Mouse (Mus musculus): Measurements from ENCODE around the gene Ddah2. TPM values are rescaled to one million over a fixed set of nuclear protein-coding genes. Genes with fewer than 3 reads are reported as not detected.
A peak's percentile ranks its signal among the peaks of the same experiment; 100 is the strongest.

Ddah2 gene
- polyA plus RNA-seq, 1 experiment, result 322 TPM

- TF ChIP-seq POLR2A (IDR thresholded peaks at IDR 0.05; ENCODE audit: borderline replicate concordance, extremely low read depth, insufficient read depth, insufficient read length, poor library complexity, severe bottlenecking) (no peak), CTCF (IDR thresholded peaks at IDR 0.05; ENCODE audit: borderline replicate concordance, extremely low read depth, insufficient read depth, insufficient read length) (no peak)
- no peak for DNase-seq (ENCODE audit: low read depth)
Observed at GRCm38 (mm10) chr17:35100196-35100765, 41.4 kb downstream of the Ddah2 start.

- no peak for DNase-seq (ENCODE audit: low read depth)
- TF ChIP-seq CTCF (IDR thresholded peaks at IDR 0.05; ENCODE audit: borderline replicate concordance, extremely low read depth, insufficient read depth, insufficient read length) (no peak), POLR2A (IDR thresholded peaks at IDR 0.05; ENCODE audit: borderline replicate concordance, extremely low read depth, insufficient read depth, insufficient read length, poor library complexity, severe bottlenecking) (no peak)
Observed at GRCm38 (mm10) chr17:35101161-35101560, 42.3 kb downstream of the Ddah2 start.

GRCm38 (mm10) chr17:35102299-35102698 lies 43.5 kb downstream of the Ddah2 start:
- TF ChIP-seq POLR2A (IDR thresholded peaks at IDR 0.05; ENCODE audit: borderline replicate concordance, extremely low read depth, insufficient read depth, insufficient read length, poor library complexity, severe bottlenecking), result no peak
- DNase-seq (ENCODE audit: low read depth), result no peak

GRCm38 (mm10) chr17:35103221-35103690 lies 44.4 kb downstream of the Ddah2 start:
- no peak for DNase-seq (ENCODE audit: low read depth)
- TF ChIP-seq POLR2A (IDR thresholded peaks at IDR 0.05; ENCODE audit: borderline replicate concordance, extremely low read depth, insufficient read depth, insufficient read length, poor library complexity, severe bottlenecking) (no peak), CTCF (IDR thresholded peaks at IDR 0.05; ENCODE audit: borderline replicate concordance, extremely low read depth, insufficient read depth, insufficient read length) (no peak)

GRCm38 (mm10) chr17:35104079-35104478 lies 45.2 kb downstream of the Ddah2 start:
- no peak for TF ChIP-seq POLR2A (IDR thresholded peaks at IDR 0.05; ENCODE audit: borderline replicate concordance, extremely low read depth, insufficient read depth, insufficient read length, poor library complexity, severe bottlenecking)
- no peak for TF ChIP-seq CTCF (IDR thresholded peaks at IDR 0.05; ENCODE audit: borderline replicate concordance, extremely low read depth, insufficient read depth, insufficient read length)
- DNase-seq (ENCODE audit: low read depth), result no peak

- TF ChIP-seq CTCF (IDR thresholded peaks at IDR 0.05; ENCODE audit: borderline replicate concordance, extremely low read depth, insufficient read depth, insufficient read length) (no peak), POLR2A (IDR thresholded peaks at IDR 0.05; ENCODE audit: borderline replicate concordance, extremely low read depth, insufficient read depth, insufficient read length, poor library complexity, severe bottlenecking) (no peak)
- DNase-seq (ENCODE audit: low read depth), result no peak
Observed at GRCm38 (mm10) chr17:35104754-35105153, 45.9 kb downstream of the Ddah2 start.

GRCm38 (mm10) chr17:35105740-35106389 lies 47.0 kb downstream of the Ddah2 start:
- TF ChIP-seq CTCF (IDR thresholded peaks at IDR 0.05; ENCODE audit: borderline replicate concordance, extremely low read depth, insufficient read depth, insufficient read length) (peak; percentile 66), POLR2A (IDR thresholded peaks at IDR 0.05; ENCODE audit: borderline replicate concordance, extremely low read depth, insufficient read depth, insufficient read length, poor library complexity, severe bottlenecking) (no peak)
- DNase-seq (ENCODE audit: low read depth), result peak; percentile 68

- no peak; the same call in 1 of the 2 replicates for TF ChIP-seq CTCF (IDR thresholded peaks at IDR 0.05; ENCODE audit: borderline replicate concordance, extremely low read depth, insufficient read depth, insufficient read length)
- no peak for TF ChIP-seq POLR2A (IDR thresholded peaks at IDR 0.05; ENCODE audit: borderline replicate concordance, extremely low read depth, insufficient read depth, insufficient read length, poor library complexity, severe bottlenecking)
- peak; percentile 48 for DNase-seq (ENCODE audit: low read depth)
Observed at GRCm38 (mm10) chr17:35106522-35106921, 47.7 kb downstream of the Ddah2 start.

GRCm38 (mm10) chr17:35108097-35108496 lies 49.3 kb downstream of the Ddah2 start, which contains the start of gene Ly6g5c:
Ly6g5c (plus strand) TSS chr17:35108279.
- TF ChIP-seq CTCF (IDR thresholded peaks at IDR 0.05; ENCODE audit: borderline replicate concordance, extremely low read depth, insufficient read depth, insufficient read length) (no peak), POLR2A (IDR thresholded peaks at IDR 0.05; ENCODE audit: borderline replicate concordance, extremely low read depth, insufficient read depth, insufficient read length, poor library complexity, severe bottlenecking) (no peak)
- no peak for DNase-seq (ENCODE audit: low read depth)

Other genes starting within 250 kb of the Ddah2 start
- 57.1 and 75.0 TPM in 2 replicates for gene Stk19, start 222.1 kb upstream of the Ddah2 start, polyA plus RNA-seq (2012; rRNA removed)
- 73.5 and 101 TPM in 2 replicates for gene Dxo, start 222.0 kb upstream of the Ddah2 start, polyA plus RNA-seq (2012; rRNA removed)
- 88.8 and 119 TPM in 2 replicates for gene Skiv2l, start 208.8 kb upstream of the Ddah2 start, polyA plus RNA-seq (2012; rRNA removed)
- gene Nelfe, start 208.6 kb upstream of the Ddah2 start, polyA plus RNA-seq (2012; rRNA removed), result 62.1 and 66.0 TPM in 2 replicates
- gene Cfb, start 196.5 kb upstream of the Ddah2 start, polyA plus RNA-seq (2012; rRNA removed), result 0.21 and 0.42 TPM in 2 replicates
- gene Zbtb12, start 179.6 kb upstream of the Ddah2 start, polyA plus RNA-seq (2012; rRNA removed), result 116 and 135 TPM in 2 replicates
- gene Gm20547, start 177.0 kb upstream of the Ddah2 start, polyA plus RNA-seq (2012; rRNA removed), result 0.04 TPM in 1 of 2 replicates, not detected in the other
- 1.1 and 2.3 TPM in 2 replicates for gene C2, start 160.8 kb upstream of the Ddah2 start, polyA plus RNA-seq (2012; rRNA removed)
- 350 and 361 TPM in 2 replicates for gene Ehmt2, start 160.6 kb upstream of the Ddah2 start, polyA plus RNA-seq (2012; rRNA removed)
- gene Slc44a4, start 144.6 kb upstream of the Ddah2 start, polyA plus RNA-seq (2012; rRNA removed), result 0.06 and 0.07 TPM in 2 replicates
- 28.0 and 29.6 TPM in 2 replicates for gene Neu1, start 127.8 kb upstream of the Ddah2 start, polyA plus RNA-seq (2012; rRNA removed)
- gene Hspa1b, start 99.8 kb upstream of the Ddah2 start, polyA plus RNA-seq (2012; rRNA removed), result 6.3 and 7.1 TPM in 2 replicates
- gene Gm20481, start 89.1 kb upstream of the Ddah2 start, polyA plus RNA-seq (2012; rRNA removed), result not detected in 2 replicates
- gene Hspa1a, start 86.9 kb upstream of the Ddah2 start, polyA plus RNA-seq (2012; rRNA removed), result 6.3 and 6.6 TPM in 2 replicates
- 0.14 and 0.40 TPM in 2 replicates for gene Hspa1l, start 86.3 kb upstream of the Ddah2 start, polyA plus RNA-seq (2012; rRNA removed)
- 136 and 185 TPM in 2 replicates for gene Lsm2, start 77.2 kb upstream of the Ddah2 start, polyA plus RNA-seq (2012; rRNA removed)
- 99.2 and 119 TPM in 2 replicates for gene Vars, start 58.0 kb upstream of the Ddah2 start, polyA plus RNA-seq (2012; rRNA removed)
- 0.49 and 0.71 TPM in 2 replicates for gene Vwa7, start 42.5 kb upstream of the Ddah2 start, polyA plus RNA-seq (2012; rRNA removed)
- 4.0 and 6.5 TPM in 2 replicates for gene Sapcd1, start 31.0 kb upstream of the Ddah2 start, polyA plus RNA-seq (2012; rRNA removed)
- 4.2 and 6.4 TPM in 2 replicates for gene Msh5, start 12.3 kb upstream of the Ddah2 start, polyA plus RNA-seq (2012; rRNA removed)
- gene Clic1, start 9.1 kb upstream of the Ddah2 start, polyA plus RNA-seq (2012; rRNA removed), result 69.6 and 89.8 TPM in 2 replicates
- gene Ly6g6c, start 6.4 kb downstream of the Ddah2 start, polyA plus RNA-seq (2012; rRNA removed), result 0.42 and 0.50 TPM in 2 replicates
- gene Mpig6b, start 7.1 kb downstream of the Ddah2 start, polyA plus RNA-seq (2012; rRNA removed), result 0.30 and 0.35 TPM in 2 replicates
- 1.2 and 12.4 TPM in 2 replicates for gene Ly6g6e, start 17.9 kb downstream of the Ddah2 start, polyA plus RNA-seq (2012; rRNA removed)
- 1.8 and 2.7 TPM in 2 replicates for gene Ly6g6d, start 19.0 kb downstream of the Ddah2 start, polyA plus RNA-seq (2012; rRNA removed)
- 0.15 and 0.30 TPM in 2 replicates for gene Ly6g6f, start 26.6 kb downstream of the Ddah2 start, polyA plus RNA-seq (2012; rRNA removed)
- gene Abhd16a, start 30.2 kb downstream of the Ddah2 start, polyA plus RNA-seq (2012; rRNA removed), result 91.0 and 135 TPM in 2 replicates
- not detected in 2 replicates for gene Ly6g5c, start 49.2 kb downstream of the Ddah2 start, polyA plus RNA-seq (2012; rRNA removed)
- 3.1 and 3.4 TPM in 2 replicates for gene Ly6g5b, start 56.4 kb downstream of the Ddah2 start, polyA plus RNA-seq (2012; rRNA removed)
- gene Gpank1, start 62.4 kb downstream of the Ddah2 start, polyA plus RNA-seq (2012; rRNA removed), result 21.4 and 25.3 TPM in 2 replicates
- 243 and 257 TPM in 2 replicates for gene Csnk2b, start 63.0 kb downstream of the Ddah2 start, polyA plus RNA-seq (2012; rRNA removed)
- gene D17H6S53E, start 67.3 kb downstream of the Ddah2 start, polyA plus RNA-seq (2012; rRNA removed), result 3.3 and 4.6 TPM in 2 replicates
- 0.93 and 1.1 TPM in 2 replicates for gene Apom, start 73.0 kb downstream of the Ddah2 start, polyA plus RNA-seq (2012; rRNA removed)
- gene Bag6, start 76.1 kb downstream of the Ddah2 start, polyA plus RNA-seq (2012; rRNA removed), result 378 and 427 TPM in 2 replicates
- gene Prrc2a, start 105.9 kb downstream of the Ddah2 start, polyA plus RNA-seq (2012; rRNA removed), result 367 and 409 TPM in 2 replicates
- 1.6 and 2.2 TPM in 2 replicates for gene Aif1, start 117.0 kb downstream of the Ddah2 start, polyA plus RNA-seq (2012; rRNA removed)
- gene Lst1, start 129.4 kb downstream of the Ddah2 start, polyA plus RNA-seq (2012; rRNA removed), result 8.2 and 11.8 TPM in 2 replicates
- 0.58 and 1.1 TPM in 2 replicates for gene Ltb, start 135.4 kb downstream of the Ddah2 start, polyA plus RNA-seq (2012; rRNA removed)
- 0.15 and 0.21 TPM in 2 replicates for gene Tnf, start 143.0 kb downstream of the Ddah2 start, polyA plus RNA-seq (2012; rRNA removed)
- 0.27 and 0.29 TPM in 2 replicates for gene Lta, start 146.3 kb downstream of the Ddah2 start, polyA plus RNA-seq (2012; rRNA removed)
- not detected in 2 replicates for gene Gm16181, start 161.8 kb downstream of the Ddah2 start, polyA plus RNA-seq (2012; rRNA removed)
- 72.5 and 74.9 TPM in 2 replicates for gene Atp6v1g2, start 174.6 kb downstream of the Ddah2 start, polyA plus RNA-seq (2012; rRNA removed)
- gene Nfkbil1, start 176.8 kb downstream of the Ddah2 start, polyA plus RNA-seq (2012; rRNA removed), result 13.4 and 17.3 TPM in 2 replicates
- 887 and 1,110 TPM in 2 replicates for gene Ddx39b, start 182.7 kb downstream of the Ddah2 start, polyA plus RNA-seq (2012; rRNA removed)
- gene H2-D1, start 203.7 kb downstream of the Ddah2 start, polyA plus RNA-seq (2012; rRNA removed), result 37.1 and 39.5 TPM in 2 replicates

All from brain, embryonic 14.5 days (tissue).